Mouse (Mus musculus): ENCODE data around the gene Rpl41.
"Not testable (repeated sequence)": the region's sequence is repeated elsewhere in the genome, so short reads cannot be mapped to it uniquely, and the experiment has no call there.

Gene Rpl41

GRCm38 (mm10) chr10:128524111-128524731 lies 24.9 kb downstream of the Rpl41 start:
- peak; percentile 42 for DNase-seq

- no peak for DNase-seq
Measured at GRCm38 (mm10) chr10:128522351-128522750, 26.8 kb downstream of the Rpl41 start.

DNA sequence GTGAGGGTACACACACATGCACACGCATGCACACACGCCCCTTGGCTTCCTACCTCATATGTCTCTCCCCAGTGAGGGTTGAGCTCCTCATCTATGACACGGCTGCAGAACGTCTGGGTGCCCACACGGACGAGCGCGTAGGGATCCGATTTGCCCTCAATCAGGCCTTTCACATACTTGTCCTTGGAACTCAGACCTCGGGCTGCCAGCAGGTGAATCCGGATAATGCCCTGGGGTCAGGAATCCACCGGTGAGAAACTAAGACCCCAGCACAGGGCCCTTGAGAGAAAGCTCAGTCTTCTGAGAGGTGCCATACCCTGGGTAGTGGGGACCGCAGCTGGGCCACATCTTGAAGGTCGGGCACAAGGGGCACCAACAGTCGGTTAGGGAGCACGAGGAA lies 28.5 kb downstream of the Rpl41 start:
- DNase-seq: no peak

- no peak for DNase-seq
Measured at GRCm38 (mm10) chr10:128518833-128519232, 30.3 kb downstream of the Rpl41 start.

- no peak for DNase-seq
Measured at GRCm38 (mm10) chr10:128516677-128517076, 32.4 kb downstream of the Rpl41 start.

GRCm38 (mm10) chr10:128516029-128516428 lies 33.1 kb downstream of the Rpl41 start:
- no peak for DNase-seq

DNA sequence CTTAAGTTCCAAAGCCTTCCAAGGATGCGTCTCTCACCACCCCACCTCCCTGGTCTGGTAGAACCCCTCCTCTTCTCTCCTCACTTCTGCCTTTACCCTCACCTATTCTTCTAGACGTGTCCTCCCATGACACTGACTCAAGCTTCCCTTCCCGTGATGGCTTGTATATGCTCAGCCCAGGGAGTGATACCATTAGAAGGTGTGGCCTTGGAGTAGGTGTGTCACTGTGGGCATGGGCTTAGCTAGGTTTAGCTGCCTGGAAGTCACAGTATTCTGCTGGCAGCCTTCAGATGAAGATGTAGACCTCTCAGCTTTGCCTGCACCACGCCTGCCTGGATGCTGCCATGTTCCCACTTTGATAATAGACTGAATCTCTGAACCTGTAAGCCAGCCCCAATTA lies 34.1 kb downstream of the Rpl41 start:
- DNase-seq: no peak

- DNase-seq: no peak
Measured at GRCm38 (mm10) chr10:128511761-128512160, 37.3 kb downstream of the Rpl41 start.

- no peak for DNase-seq
Measured at GRCm38 (mm10) chr10:128511189-128511588, 37.9 kb downstream of the Rpl41 start.

- DNase-seq: no peak
Measured at GRCm38 (mm10) chr10:128510301-128510700, 38.8 kb downstream of the Rpl41 start.

DNA sequence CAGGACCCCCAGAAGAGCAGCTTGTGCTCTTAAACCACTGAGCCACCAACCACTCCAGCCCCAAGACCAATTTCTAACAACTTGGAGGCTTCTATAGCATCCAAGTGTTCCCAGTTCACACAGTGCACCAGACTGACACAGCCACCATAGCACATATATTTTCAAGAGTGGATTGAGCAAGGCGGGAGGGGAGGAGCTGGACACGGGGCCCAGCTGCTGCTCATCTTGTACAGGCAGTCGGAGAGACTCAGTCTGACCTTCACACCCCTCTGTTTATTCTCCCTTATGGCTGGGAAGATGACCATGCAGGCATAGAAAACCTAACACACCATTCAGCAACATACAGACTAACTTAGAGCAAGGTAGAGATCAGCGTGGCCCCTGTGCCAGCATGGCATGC lies 39.3 kb downstream of the Rpl41 start:
- DNase-seq: no peak

- no peak for DNase-seq
Measured at GRCm38 (mm10) chr10:128509203-128509602, 39.9 kb downstream of the Rpl41 start.

DNA sequence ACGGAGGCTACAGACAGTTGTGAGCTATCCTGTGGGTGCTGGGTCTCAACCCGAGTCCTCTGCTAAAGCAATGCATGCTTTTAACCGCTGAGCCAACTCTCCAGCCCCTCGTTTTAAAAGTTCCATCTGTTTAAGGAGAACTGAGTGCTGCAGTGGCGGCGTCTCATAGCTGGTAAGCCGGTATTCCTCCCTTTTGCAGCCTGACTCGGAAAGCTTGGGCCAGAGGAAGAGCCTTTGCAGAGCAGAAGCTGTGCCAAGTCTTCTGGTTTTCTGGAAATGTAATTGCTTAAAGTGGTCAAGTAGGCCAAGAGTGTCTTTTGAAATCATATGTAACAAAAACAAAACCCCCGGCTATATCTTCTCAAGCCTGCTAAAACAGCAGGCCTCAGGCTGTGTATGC lies 40.8 kb downstream of the Rpl41 start:
- no peak for DNase-seq

DNA sequence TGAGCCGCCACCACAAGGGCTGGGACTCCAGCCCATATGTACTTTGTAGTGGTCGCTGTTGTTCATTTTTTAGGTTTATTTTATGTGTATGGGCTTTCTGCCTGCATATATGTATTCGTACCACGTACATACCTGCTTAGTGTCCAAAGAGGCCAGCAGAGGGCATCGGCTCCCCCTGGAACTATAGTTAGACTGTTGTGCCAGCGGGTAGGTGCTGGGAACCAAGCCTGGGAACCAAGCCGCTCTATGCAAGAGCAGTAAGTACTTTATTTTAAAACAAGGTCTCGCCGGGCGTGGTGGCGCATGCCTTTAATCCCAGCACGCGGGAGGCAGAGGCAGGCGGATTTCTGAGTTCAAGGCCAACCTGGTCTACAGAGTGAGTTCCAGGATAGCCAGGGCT lies 43.1 kb downstream of the Rpl41 start:
- DNase-seq: no peak

DNA sequence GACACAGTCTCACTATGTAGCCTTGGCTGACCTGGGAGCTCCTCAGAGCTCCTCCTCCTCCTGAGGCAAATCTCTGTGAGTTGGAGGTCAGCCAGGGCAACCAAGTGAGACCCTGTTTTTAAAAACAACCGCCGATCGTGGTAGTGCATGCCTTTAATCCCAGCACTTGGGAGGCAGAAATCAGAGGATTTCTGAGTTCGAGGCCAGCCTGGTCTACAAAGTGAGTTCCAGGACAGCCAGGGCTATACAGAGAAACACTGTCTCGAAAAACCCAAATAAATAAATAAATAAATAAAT lies 43.8 kb downstream of the Rpl41 start:
- DNase-seq: not testable (repeated sequence)

GRCm38 (mm10) chr10:128504641-128505370 lies 44.3 kb downstream of the Rpl41 start:
- DNase-seq: no peak

GRCm38 (mm10) chr10:128504012-128504411 lies 45.1 kb downstream of the Rpl41 start:
- DNase-seq: no peak

GRCm38 (mm10) chr10:128503532-128503931 lies 45.6 kb downstream of the Rpl41 start:
- DNase-seq: no peak

- no peak for DNase-seq
Measured at GRCm38 (mm10) chr10:128502341-128502740, 46.8 kb downstream of the Rpl41 start.

DNA sequence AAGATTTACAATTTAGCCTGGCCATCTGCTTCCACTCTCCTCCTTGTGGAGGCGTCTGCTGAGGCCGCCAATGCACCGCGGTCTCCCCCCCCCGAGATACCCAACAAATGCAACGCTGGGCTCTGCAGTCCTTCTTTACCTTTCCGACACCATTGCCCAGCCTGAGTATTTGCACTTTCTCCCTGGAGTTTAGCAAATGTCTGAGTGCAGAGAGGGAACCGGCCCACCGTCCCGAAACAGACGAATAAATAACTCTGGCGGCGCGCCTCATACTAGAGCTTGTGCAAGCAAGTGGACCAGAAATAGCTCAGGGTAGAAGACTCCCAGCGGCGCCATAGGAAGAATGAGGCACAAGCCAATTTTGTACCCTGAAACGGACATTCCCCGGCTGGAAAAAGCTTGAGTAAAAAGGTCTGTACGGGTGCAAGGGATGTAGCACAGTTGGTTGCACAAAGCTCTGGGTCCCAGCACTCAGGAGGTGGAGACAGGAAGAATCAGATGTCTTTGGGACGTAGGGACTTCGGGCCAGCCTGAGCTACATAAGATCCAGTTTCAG lies 49.9 kb downstream of the Rpl41 start:
- DNase-seq: peak; percentile 68

DNA sequence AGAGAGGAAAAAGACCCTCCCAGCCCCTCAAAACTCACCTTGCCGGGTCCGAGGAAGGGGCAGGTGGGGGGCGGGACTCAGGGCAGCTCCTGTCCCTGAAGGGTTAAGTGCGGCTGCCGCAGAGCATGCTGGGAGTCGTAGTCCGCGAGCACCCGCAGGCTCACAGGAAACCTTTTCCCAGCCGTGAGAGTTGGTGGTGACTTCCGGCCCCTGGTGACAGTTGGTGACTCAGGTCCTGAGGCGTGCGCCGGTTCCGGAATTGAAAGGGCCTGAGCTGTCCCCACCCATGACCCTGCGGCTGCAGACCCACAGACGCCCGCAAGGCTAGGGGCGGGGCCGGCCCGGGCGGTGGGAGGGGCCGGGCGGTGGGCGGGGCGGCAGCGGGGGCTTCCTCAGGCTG lies 50.5 kb downstream of the Rpl41 start, which contains the start of gene Myl6b:
TSS of gene Myl6b (minus strand) at position 96 of the 400 bp plus-strand sequence.
- peak; percentile 97 for DNase-seq
